Mouse (Mus musculus) cortical plate, adult 2 months (tissue): ENCODE measurements around the gene E130308A19Rik.

ENCODE experiments used
- CTCF ChIP-seq: fragments of 200-500 bp; IDR thresholded peaks from 2 replicates; pipeline ENCODE4 v1.5.1; 2011; ENCODE audit warnings: mild to moderate bottlenecking, control low read depth, low read length; ENCODE audit not compliant: insufficient read depth; ENCODE audit errors: extremely low read depth
- POLR2A ChIP-seq: fragments of 200-500 bp; IDR thresholded peaks from 2 replicates; pipeline ENCODE4 v1.6.1; 2011; ENCODE audit warnings: mild to moderate bottlenecking, low read length, control low read depth; ENCODE audit not compliant: insufficient read depth; ENCODE audit errors: extremely low read depth

DNA sequence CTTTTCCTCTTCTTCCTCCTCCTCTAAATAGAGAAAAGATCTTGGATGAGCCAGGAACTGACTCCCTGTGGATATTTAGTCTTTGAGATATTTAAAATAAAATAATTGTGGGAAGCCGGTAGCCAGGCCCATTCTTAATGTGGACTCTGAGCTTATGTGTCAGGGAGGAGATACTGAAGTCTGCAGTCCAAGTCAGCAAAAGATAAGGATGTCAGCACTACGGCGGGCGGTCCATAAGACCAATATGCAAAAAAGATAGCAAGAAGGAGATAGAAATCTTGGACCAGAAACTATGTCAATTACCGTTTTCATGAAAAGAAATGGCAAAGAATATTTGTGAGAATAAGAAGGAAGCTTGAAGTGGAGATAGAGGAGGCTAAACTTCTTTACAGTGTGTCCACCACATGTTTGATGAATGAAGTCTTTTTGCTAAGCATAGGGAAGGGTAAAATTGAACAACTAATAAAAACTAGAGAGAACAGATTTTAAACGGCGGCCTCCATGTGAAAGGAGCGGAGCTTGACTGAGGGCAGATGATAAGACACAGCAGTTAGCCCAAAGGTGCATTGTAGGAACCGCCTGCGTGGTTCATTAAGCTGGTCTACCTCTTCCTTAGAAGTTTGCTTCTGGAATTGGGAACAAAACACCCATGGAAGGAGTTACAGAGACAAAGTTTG, 20.1 kb downstream of the E130308A19Rik start:
- TF ChIP-seq POLR2A: no peak
- TF ChIP-seq CTCF: no peak
